Mouse (Mus musculus) cortical plate, adult 2 months (tissue): ENCODE measurements around the gene 4930539E08Rik. TPM values are rescaled to one million over a fixed set of nuclear protein-coding genes. Genes with fewer than 3 reads are reported as not detected.

Experiments
- H3K27ac ChIP-seq: fragments of 200-500 bp; 2 replicates; pipeline ENCODE4 v1.5.1; 2012; ENCODE audit warnings: low read length, control low read depth, inconsistent platforms; ENCODE audit not compliant: insufficient read depth
- H3K4me1 ChIP-seq: fragments of 200-500 bp; 2 replicates; pipeline ENCODE4 v1.6.1; 2011; ENCODE audit warnings: low read length; ENCODE audit not compliant: control insufficient read depth, insufficient read depth
- H3K4me3 ChIP-seq: fragments of 200-500 bp; 2 replicates; pipeline ENCODE4 v1.5.1; 2011; ENCODE audit warnings: mild to moderate bottlenecking, low read length, control low read depth; ENCODE audit not compliant: insufficient read depth
- CTCF ChIP-seq: fragments of 200-500 bp; IDR thresholded peaks from 2 replicates; pipeline ENCODE4 v1.5.1; 2011; ENCODE audit warnings: mild to moderate bottlenecking, control low read depth, low read length; ENCODE audit not compliant: insufficient read depth; ENCODE audit errors: extremely low read depth
- POLR2A ChIP-seq: fragments of 200-500 bp; IDR thresholded peaks from 2 replicates; pipeline ENCODE4 v1.6.1; 2011; ENCODE audit warnings: mild to moderate bottlenecking, low read length, control low read depth; ENCODE audit not compliant: insufficient read depth; ENCODE audit errors: extremely low read depth
- polyA plus RNA-seq: library from polyadenylated mRNA; depleted of rRNA; stranded (reverse); fragments of >200 nt; gene quantifications from 2 replicates; pipeline ENCODE4 v1.2.3, GENCODE M21; 2012

The 4930539E08Rik gene
- polyA plus RNA-seq, 1 experiment: 7.6 TPM

- TF ChIP-seq POLR2A (no peak), CTCF (no peak)
- peaks cover 1% of the 10 kb centered on the region; the same call in 1 of the 2 replicates for H3K4me1 ChIP-seq
- H3K27ac ChIP-seq: no peak overlapping the region
- no peak overlapping the region for H3K4me3 ChIP-seq
Observed at GRCm38 (mm10) chr17:28931436-28932211, 16.5 kb upstream of the 4930539E08Rik start.

DNA sequence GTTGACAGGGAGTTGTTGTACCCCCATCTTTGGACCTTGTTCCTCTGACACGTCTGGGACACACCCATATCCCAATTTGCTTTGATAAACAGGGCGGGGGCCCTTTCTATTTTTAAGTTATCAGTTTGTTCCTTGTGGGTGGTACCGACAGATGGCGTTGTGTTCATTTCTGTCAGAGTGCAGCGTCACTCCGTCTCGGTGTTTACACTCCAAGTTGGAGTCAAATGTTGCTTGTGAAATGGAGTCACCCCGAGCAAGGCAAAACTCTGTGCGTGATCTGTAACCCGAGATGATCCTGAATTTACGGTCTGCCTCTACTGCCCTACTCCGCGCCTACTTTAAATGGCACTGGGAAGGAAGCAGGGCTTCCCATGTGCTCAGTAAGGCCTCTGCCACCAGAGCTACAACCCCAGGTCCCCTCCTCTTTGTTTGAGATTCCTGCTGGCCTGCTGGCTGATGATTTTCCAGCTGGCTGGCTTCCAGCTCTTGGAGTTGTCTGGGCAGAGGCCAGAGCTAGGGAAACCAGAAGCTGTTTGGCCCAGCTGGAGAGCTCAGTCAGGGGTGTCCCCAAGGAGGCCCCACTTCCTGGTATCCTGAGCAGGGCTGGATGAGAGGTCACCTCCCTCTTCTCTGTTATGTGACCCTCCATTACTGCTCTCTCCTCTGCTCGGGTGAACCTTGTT lies 15.4 kb upstream of the 4930539E08Rik start:
- Histone ChIP-seq H3K27ac (no peak overlapping the region), H3K4me1 (peaks cover 1% of the 10 kb centered on the region; the same call in 1 of the 2 replicates), H3K4me3 (no peak overlapping the region)
- TF ChIP-seq CTCF: no peak

GRCm38 (mm10) chr17:28929369-28929768 lies 14.2 kb upstream of the 4930539E08Rik start:
- Histone ChIP-seq H3K4me1 (peaks cover 1% of the 10 kb centered on the region; the same call in 1 of the 2 replicates), H3K27ac (no peak overlapping the region), H3K4me3 (no peak overlapping the region)
- TF ChIP-seq POLR2A: no peak
- TF ChIP-seq CTCF: no peak

DNA sequence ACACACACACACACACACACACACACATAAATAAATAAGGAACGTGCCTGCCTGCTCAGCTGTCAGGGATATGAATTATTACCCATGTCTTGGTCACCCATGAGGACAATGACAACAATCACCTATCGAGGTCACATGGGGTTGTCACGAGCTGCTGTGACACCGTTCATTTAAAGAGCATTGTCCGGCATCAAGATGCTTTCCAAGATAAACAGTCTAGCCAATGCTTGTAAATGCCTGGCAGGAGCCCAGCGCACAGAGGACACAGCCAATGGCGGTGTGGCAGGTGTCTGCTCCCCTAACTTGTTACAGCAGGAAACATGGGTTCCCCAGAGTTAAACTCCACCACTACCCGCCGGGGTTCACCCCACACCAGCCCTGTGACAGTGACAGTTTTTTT lies 12.9 kb upstream of the 4930539E08Rik start:
- no peak overlapping the region for H3K4me3 ChIP-seq
- no peak for TF ChIP-seq POLR2A
- peaks cover 1% of the 10 kb centered on the region; the same call in 1 of the 2 replicates for H3K4me1 ChIP-seq
- H3K27ac ChIP-seq: no peak overlapping the region

DNA sequence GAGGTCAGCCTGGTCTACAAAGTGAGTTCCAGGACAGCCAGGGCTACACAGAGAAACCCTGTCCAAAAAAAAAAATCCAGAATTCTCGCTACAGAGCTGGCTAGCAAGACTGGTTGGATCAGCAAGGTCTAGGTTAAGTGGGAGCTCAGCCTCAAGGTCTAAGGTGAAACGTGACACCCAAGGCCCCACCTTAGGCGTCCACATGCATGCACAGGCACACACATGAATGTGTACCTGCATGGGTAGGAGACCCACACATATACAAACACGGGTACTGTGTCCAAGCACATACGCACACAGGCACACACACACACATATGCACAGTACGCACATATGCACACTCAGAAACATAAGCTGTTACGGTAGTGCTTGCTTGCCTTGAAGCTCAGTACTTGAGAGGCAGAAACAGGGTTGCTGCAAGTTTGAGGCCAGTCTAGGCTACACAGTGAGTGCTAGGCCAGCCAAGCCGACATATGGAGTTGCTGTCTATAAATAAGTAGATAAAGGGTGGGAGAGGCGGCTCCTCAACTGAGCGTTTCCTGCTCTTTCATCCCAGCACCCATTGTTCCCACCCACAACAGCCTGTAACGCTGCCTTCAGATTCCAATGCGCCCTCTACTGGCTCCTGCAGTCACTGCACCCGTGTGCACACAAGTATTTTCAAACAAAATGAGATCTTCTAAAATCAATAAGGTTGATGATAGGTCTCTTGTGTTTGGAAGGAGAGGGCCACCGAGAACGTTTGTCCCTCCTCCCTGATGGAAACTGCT lies 11.9 kb upstream of the 4930539E08Rik start:
- Histone ChIP-seq H3K27ac (no peak overlapping the region), H3K4me3 (no peak overlapping the region)
- TF ChIP-seq POLR2A: no peak
- TF ChIP-seq CTCF: peak; percentile 69

GRCm38 (mm10) chr17:28926380-28926779 lies 11.3 kb upstream of the 4930539E08Rik start:
- no peak overlapping the region for H3K4me3 ChIP-seq
- peak; percentile 85 for TF ChIP-seq CTCF
- TF ChIP-seq POLR2A: no peak
- peaks cover 1% of the 10 kb centered on the region; the same call in 1 of the 2 replicates for H3K4me1 ChIP-seq
- no peak overlapping the region for H3K27ac ChIP-seq

More for the DNA sequence above, 11.9 kb upstream of the 4930539E08Rik start:
- peaks cover 1% of the 10 kb centered on the region; the same call in 1 of the 2 replicates for H3K4me1 ChIP-seq

- H3K4me1 ChIP-seq: no peaks in the 10 kb centered on the region
- no peak overlapping the region for H3K27ac ChIP-seq
- TF ChIP-seq POLR2A (no peak), CTCF (no peak)
Observed at GRCm38 (mm10) chr17:28924957-28925595, 10.0 kb upstream of the 4930539E08Rik start.

GRCm38 (mm10) chr17:28922096-28922495 lies 7.0 kb upstream of the 4930539E08Rik start:
- H3K4me1 ChIP-seq: no peaks in the 10 kb centered on the region
- TF ChIP-seq CTCF: no peak
- no peak for TF ChIP-seq POLR2A
- H3K4me3 ChIP-seq: no peak overlapping the region
- no peak overlapping the region for H3K27ac ChIP-seq

More at GRCm38 (mm10) chr17:28924957-28925595, 10.0 kb upstream of the 4930539E08Rik start:
- H3K4me3 ChIP-seq: no peak overlapping the region

DNA sequence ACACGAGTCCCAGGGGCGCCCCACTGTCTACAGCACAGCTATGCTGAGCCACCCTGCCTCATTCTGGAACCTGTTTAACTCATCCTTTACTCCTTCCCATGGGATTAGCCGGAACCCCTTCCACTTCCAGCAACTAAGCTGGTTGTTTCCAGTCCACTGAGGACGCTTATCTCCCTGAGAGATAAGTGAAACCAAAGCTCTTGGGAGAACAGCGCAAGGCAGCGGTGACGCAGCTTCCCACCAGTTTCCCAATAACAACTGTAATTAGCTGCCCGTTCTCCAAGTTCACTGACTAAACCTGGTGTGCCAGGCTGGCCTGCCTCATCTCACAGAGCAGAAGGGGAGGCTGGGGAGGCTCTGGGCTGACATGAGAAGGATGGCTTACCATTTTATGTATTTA lies 6.0 kb upstream of the 4930539E08Rik start:
- H3K27ac ChIP-seq: no peak overlapping the region
- no peaks in the 10 kb centered on the region for H3K4me1 ChIP-seq
- no peak for TF ChIP-seq POLR2A
- TF ChIP-seq CTCF: no peak
- no peak overlapping the region for H3K4me3 ChIP-seq
